Mouse (Mus musculus) spleen, adult 10 weeks (tissue): Measurements from ENCODE around the gene Lyve1. TPM values are rescaled to one million over a fixed set of nuclear protein-coding genes. Genes with fewer than 3 reads are reported as not detected.

Experiments
- polyA plus RNA-seq: library from polyadenylated mRNA; stranded (reverse); fragments of 350-450 nt; fragmentation: Illumina TruSeq; extraction: RNeasy Lipid Tissue Mini Kit (QIAGEN cat#74804); gene quantifications from one replicate; pipeline ENCODE4 v1.2.3, GENCODE M21; 2015; ENCODE audit warnings: low replicate concordance; ENCODE audit not compliant: insufficient read depth

Lyve1 gene
- 0.95 TPM for polyA plus RNA-seq

DNA sequence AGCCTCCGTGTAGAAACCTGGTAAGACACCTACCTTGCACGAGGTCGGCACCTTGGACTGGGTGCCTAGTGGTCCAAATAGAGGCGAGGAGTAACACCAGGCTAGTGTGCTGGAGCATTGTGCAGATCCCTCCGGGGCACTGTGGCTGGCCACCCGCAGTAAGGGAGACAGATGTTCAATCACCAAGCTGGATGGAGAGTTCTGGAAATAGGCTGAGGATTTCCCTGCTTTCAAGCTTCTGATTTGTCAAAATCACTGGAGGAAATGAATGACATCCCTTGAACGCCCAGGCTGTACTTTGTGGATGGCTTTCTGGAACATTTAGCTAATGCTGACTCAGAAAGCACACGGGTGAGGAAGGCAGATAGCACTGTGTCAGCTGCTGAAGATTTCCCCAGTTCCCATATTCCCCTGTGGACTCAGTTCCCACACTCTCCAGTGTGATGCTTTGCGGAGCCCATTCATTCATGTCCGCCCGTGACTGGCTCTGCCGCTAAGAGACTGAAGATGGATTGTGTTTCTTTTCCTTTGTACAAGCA is at the start of gene Lyve1:
Gene Lyve1, minus strand, starts transcription at position 489 of the 539 bp plus-strand sequence.

DNA sequence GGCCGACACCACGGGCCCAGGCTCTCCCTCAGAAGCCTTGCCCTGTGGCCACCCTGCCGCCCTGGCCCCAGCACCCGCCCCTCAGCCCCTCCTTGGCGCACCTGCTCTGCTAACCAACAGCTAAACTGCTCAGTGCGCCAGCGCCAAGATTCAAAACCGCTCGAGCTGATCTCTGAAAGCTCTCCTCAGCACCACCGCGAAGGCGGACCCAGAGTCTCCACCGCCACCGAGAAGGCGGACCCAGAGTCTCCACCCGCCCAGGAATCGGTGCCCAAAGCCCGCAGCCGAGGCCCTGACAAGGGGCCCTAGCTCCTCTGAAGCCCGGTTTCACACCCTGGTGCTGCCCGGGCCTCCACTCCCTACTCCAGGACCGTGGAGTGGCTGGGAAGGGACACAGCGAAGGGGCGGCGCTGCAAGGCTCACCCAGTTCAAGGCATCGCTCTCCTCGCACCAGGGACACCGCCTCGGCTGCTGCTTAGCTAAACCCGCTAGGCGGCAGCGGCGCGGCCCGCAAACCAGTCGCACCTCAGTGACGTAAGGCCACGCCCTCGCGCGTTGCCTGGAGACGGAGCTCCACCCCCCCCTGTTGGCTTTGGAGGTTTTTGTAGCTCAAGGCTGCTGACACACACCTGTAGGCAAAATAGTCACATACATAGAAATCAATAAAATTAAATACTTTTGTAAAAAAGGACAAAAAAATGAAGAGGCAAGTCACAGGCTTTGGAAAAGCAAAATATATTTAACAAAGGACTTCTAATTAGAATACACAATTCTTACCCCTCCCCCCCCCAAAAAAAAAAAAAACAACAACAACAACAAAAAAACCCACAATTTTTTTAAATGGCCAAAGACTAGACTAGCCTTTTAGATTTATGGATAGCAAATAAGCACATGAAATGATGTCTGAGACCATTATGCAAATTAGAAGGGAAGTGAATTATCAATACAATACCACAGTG is 18.8 kb downstream of the Lyve1 start, which contains the start of gene Rnf141:
Gene Rnf141, minus strand, starts transcription at position 542 of the 959 bp plus-strand sequence.

Other genes starting within 250 kb of the Lyve1 start
- gene Sbf2, start 248.3 kb downstream of the Lyve1 start, polyA plus RNA-seq: 16.7 TPM
- 4.6 TPM for gene Adm, start 235.6 kb downstream of the Lyve1 start, polyA plus RNA-seq
- 20.1 TPM for gene Ampd3, start 95.0 kb downstream of the Lyve1 start, polyA plus RNA-seq
- gene Rnf141, start 18.8 kb downstream of the Lyve1 start, polyA plus RNA-seq: 38.1 TPM
- 10.2 TPM for gene Mrvi1, start 119.2 kb upstream of the Lyve1 start, polyA plus RNA-seq
- 35.3 TPM for gene Ctr9, start 165.7 kb upstream of the Lyve1 start, polyA plus RNA-seq
- 754 TPM for gene Eif4g2, start 219.8 kb upstream of the Lyve1 start, polyA plus RNA-seq